Mouse (Mus musculus): Measurements from ENCODE around the gene Padi3.
A peak's percentile ranks its signal among the peaks of the same experiment; 100 is the strongest.

Gene Padi3

DNA sequence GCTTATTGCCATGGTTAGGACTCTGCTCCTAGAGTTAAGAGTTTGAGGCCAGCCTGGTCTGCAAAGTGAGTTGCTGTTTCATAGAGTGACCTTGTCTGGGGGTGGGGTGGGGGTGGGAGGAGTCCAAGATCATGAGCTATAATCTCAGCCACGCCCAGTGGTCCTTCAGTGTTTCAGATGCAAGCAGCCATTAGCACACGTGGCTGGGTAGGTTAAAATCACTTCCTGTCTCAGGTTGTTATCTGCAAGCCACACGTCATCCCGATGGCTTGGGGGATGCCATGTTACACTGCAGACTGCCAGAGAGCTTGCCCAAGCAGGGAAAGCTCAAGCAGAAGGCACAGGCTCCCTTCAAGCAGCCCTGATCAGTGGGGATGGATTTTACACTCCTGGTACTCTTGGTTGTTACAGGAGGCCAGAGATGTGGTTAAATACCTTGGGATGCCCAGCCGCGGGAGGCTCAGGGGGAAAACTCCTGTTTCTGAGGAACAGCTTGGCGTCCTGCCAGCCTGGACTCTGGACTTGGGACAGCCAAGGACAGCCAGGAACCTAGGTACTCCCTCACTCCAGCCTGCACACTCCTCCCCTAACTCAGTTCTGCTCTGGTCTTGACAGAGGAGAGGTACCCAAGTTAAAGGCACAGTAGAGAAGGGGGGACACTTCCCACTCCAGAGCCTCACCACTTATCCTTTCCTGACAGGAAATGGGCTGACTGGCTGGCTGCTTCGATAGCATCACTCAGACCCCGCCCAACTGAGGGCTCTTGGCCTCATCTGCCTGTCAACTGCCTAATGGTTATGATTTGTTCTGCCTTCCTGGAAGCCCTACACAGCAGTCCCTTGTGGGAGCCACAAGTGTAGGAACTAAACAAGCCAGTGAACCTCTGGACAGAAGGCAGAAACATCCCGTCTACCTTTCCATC is 5.8 kb upstream of the Padi3 start:
- DNase-seq (ENCODE audit: low spot score): no peak

DNA sequence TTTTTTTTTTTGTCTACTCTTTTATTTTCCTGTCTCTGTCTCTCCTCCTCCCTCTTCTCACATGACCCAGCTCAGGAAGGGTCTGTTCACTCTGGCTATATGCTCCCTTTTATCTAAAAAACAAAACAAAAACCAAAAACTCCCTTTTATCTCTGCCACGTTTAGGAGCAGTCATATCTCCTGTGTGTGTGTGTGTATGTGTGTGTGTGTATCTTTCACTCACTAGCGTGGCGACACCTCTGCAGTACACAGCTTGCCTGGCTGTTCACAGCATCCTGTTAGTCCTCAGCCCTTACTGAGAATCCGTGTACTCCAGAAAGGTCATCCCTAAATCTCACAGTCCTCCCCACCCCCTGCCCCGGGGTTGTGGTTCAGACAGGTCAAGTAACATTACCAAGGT is 5.0 kb upstream of the Padi3 start:
- DNase-seq (ENCODE audit: low spot score): no peak

DNA sequence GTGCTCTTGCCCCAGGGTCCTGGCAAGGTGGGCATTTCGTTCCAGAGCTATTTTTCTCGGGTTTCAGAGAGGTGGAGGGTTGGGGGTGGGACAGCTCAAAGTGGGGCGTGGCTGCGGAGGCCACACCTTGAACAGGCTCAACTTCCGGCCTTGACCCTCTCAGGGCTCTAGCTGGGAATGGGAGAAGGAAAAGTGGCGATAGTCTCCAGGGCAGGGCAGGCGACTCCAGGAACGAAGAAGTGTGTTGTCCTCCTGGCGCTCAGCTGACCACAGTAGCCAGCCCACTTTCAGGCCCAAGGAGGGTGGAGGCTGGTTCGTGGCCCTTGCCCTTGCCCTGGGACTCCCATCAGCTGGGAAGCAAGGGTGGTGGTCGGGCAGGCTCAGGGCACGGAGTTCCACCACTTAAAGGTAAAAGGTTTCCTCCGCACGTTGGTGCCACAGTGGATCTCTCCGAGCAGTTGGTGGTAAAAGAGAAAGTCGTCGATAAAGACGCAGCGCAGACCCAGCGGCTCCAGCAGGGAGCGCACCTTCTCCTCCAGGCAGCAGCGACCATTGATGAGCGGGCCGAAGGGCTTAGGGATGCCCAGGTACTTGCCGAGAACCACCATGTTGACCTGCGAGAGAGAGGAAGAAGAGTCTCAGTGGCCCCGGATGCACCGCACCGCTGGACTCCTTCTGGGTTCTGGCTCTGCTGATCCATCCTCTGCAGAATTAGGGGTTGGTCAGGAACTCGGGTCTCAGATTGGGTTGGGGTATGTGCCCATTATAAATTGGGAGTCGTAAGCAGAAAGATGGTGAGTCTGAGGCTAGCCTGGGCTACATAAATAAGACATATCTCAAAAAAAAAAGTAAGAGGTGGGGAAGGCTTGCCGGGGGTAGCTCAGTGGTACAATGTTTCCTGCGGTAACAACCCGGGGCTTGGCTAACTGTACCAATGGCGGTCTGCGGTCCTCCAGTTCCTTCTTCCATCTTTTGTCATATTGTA is 4.1 kb upstream of the Padi3 start:
- DNase-seq (ENCODE audit: low spot score): peak; percentile 48

- no peak for DNase-seq (ENCODE audit: low spot score)
Measured at GRCm38 (mm10) chr4:140813358-140814185, 3.1 kb upstream of the Padi3 start.

GRCm38 (mm10) chr4:140812609-140813008 is 2.2 kb upstream of the Padi3 start:
- no peak for DNase-seq (ENCODE audit: low spot score)

DNA sequence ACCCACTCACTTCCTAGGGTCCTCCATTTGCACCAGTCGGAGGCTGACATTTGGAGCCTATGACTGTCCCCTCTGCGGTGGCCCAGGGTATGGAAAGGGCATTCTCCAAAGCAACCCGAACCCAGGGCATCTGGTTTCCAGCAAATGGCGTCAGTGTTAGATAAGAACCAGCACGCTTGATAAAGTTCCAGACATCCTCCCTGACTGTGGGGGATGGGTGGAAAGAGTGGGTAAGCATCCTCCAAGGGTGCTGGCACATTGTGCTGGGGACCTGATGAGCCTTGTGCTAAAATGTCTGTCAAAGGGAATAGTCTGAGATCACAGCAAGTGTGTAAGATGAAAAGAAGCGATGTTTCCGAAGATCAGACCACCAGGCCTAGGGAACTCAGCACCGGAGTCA is 1.7 kb upstream of the Padi3 start:
- no peak for DNase-seq (ENCODE audit: low spot score)

DNA sequence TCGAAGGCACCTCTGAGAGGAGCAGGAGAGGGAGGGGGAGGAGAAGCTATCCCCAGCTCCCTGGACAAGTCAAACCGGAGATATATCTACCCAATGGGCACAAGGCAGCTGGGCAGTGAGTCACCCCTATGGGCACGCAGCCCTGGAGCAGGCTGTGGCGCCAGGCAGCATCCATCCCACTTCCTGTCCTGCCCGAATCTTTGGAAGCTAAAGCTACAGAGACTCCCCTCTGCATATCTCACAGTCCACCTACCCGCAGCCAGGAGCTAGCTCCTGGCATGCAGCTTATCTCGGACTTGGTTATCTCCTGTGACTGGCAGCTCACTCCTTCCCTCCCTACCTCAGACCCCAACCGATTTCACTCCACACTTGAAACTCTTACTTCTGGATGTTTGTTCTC is 1.3 kb downstream of the Padi3 start:
- DNase-seq (ENCODE audit: low spot score): no peak

DNA sequence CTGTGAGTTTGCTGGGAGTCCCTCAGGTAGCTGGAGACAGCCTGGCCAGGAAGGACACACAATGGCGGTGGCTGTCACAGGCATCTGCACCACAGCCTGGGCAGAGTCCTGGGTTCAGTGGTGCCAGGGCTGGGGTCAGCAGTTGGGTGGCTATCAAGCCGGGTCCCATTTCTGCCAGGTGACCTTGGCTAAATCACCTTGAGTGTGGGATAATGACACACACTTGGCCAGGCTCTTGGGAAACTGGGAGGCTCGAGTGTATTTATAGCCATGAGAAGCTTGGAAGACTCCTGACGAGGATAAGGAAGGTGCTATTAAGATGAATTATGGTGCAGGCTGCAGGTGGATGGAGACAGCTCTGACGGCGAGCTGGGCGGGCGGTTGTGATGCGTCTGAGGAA is 5.8 kb downstream of the Padi3 start:
- DNase-seq (ENCODE audit: low spot score): no peak

DNA sequence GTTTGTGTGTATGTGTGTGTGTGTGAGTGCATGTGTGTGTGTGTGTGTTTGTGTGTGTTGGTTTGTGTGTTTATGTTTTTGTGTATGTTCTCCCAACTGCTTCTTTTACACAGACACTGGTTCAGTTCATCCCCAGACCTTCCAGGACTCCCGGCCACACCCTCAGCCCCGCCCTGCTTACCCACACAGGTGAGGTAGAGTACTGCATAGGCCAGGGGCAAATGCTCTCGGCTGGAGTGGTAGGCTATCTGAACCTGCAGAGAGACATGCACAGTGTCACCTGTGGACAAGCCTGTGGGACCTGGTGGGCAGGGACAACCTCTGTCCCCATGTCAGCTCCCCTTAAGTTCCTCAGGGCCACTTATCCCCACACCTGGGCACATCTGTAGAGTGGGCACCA is 9.1 kb downstream of the Padi3 start:
- DNase-seq (ENCODE audit: low spot score): no peak

DNA sequence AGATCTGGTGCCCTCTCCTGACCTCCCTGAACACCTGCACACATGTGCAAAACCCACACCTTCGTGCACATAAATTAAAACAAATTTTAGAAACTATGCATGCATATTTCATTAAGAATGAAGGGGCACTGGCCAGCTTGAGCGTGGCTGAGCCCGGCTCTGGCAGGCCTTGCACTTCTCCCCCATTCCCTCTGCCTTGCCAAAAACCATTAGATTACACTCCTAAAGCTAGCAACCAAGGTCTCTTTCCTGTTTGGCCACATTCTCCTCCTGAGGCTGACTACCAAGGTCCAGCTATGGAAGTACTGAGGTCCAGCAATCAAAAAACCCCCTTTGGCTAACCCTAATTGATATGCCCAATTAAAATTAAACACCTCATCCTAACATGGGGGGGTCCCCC is 13.7 kb downstream of the Padi3 start:
- no peak for DNase-seq (ENCODE audit: low spot score)

DNA sequence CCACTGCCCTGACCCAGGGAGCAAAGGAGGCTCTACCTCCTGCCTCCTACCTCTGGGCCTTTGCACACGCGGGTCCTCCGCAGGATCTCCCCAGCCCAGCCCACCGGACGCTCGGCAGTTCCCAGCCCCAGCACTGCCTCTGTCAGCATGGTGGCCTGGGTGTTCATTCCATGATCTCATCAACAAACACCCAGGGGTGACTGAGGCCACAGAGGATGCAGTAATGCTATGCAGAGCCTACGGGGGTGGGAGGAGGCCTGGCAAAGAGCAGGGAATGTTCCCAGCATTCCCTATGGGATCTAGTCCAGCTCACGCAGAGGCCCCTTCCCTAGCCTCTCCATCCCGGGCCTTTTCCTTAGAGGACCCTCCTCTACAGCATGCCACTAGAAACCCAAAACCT is 15.8 kb downstream of the Padi3 start:
- no peak for DNase-seq (ENCODE audit: low spot score)

GRCm38 (mm10) chr4:140793795-140794194 is 16.7 kb downstream of the Padi3 start:
- no peak for DNase-seq (ENCODE audit: low spot score)

GRCm38 (mm10) chr4:140792584-140792983 is 17.9 kb downstream of the Padi3 start:
- DNase-seq (ENCODE audit: low spot score): no peak

- DNase-seq (ENCODE audit: low spot score): no peak
Measured at GRCm38 (mm10) chr4:140791071-140791470, 19.4 kb downstream of the Padi3 start.

- DNase-seq (ENCODE audit: low spot score): no peak
Measured at GRCm38 (mm10) chr4:140789983-140790382, 20.5 kb downstream of the Padi3 start.

- DNase-seq (ENCODE audit: low spot score): peak; percentile 68
Measured at GRCm38 (mm10) chr4:140788983-140789382, 21.5 kb downstream of the Padi3 start.

DNA sequence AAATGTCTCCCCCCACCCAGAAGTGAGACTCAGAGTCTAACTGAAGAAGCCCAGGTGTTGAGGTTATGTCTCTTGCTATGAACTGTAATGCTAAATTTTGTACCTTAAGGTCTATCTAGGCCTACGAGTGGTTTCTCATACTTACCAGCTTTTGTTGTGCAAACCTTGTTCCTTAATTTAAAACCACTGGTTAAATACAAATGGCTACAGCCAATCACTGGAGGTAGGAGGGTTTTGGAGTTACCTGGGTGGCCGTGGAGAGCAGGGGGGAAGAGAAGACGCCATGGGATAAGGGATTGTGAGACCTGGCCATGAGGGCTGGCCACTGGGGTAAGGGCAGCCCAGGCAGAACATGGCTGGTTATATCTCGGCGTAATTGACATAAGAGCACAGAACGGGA is 22.2 kb downstream of the Padi3 start:
- DNase-seq (ENCODE audit: low spot score): no peak

- DNase-seq (ENCODE audit: low spot score): peak; percentile 22
Measured at GRCm38 (mm10) chr4:140787414-140787813, 23.0 kb downstream of the Padi3 start.

DNA sequence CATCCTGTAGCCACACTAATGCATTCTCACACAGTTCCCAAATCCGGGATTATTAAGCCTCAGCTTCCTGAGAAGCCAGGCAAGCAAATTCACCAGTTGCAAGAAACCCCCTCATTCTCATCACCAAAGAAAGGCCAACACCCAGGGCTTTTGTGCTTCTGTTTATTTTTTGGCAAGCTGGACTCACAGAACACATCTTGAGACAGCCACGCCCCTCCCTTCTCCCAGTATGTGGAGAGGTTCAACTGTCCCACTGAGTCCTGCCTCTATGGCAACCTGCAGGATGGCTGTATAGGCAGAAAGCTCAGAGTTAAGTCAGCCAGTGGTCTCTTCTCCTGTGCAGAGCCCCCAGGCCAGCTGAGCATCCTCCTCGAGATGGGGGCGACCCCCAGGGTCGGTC is 25.2 kb downstream of the Padi3 start:
- no peak for DNase-seq (ENCODE audit: low spot score)

- no peak for DNase-seq (ENCODE audit: low spot score)
Measured at GRCm38 (mm10) chr4:140784292-140784945, 26.0 kb downstream of the Padi3 start.

DNA sequence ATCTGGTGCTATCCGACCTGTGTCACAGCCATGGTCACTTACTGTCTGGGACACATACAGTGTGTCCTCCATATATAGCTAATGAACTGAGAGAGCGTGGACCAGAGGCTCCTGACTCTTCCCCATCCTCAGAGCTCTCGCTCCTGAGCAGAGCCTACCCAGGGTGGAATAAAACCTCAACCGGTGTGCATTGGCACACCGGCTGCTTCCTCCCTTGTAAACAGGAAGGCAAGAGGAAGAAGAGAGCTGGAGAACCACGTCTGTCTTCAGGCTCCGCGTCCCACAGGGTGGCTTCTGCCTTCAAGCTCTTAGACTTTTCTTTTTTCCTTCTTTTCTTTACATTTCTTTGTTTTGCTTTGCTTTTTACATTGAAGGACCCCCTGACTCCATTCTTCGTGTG is 27.6 kb downstream of the Padi3 start:
- DNase-seq (ENCODE audit: low spot score): no peak

Measured in urinary bladder, postnatal 25 days (tissue).